Mouse (Mus musculus) heart, adult 11 months (tissue): Measurements from ENCODE around the gene Lamc1.
A peak's percentile ranks its signal among the peaks of the same experiment; 100 is the strongest.
"Not testable (repeated sequence)": the region's sequence is repeated elsewhere in the genome, so short reads cannot be mapped to it uniquely, and the experiment has no call there.

Experiments
- DNase-seq: peaks from one replicate; pipeline ENCODE4 v3.0.0; 2022

Lamc1 gene

GRCm38 (mm10) chr1:153331206-153331605 lies 1.4 kb downstream of the Lamc1 start:
- peak; percentile 54 for DNase-seq

- DNase-seq = peak; percentile 90
Observed at GRCm38 (mm10) chr1:153329306-153329705, 3.3 kb downstream of the Lamc1 start.

- DNase-seq = peak; percentile 71
Observed at GRCm38 (mm10) chr1:153327063-153327462, 5.5 kb downstream of the Lamc1 start.

- peak; percentile 79 for DNase-seq
Observed at GRCm38 (mm10) chr1:153326226-153326625, 6.4 kb downstream of the Lamc1 start.

- DNase-seq = peak; percentile 79
Observed at GRCm38 (mm10) chr1:153321404-153321803, 11.2 kb downstream of the Lamc1 start.

- DNase-seq = peak; percentile 78
Observed at GRCm38 (mm10) chr1:153320554-153321147, 11.9 kb downstream of the Lamc1 start.

GRCm38 (mm10) chr1:153320121-153320520 lies 12.5 kb downstream of the Lamc1 start:
- peak; percentile 85 for DNase-seq

- peak; percentile 90 for DNase-seq
Observed at GRCm38 (mm10) chr1:153318741-153319140, 13.8 kb downstream of the Lamc1 start.

- DNase-seq = peak; percentile 85
Observed at GRCm38 (mm10) chr1:153318287-153318686, 14.3 kb downstream of the Lamc1 start.

GRCm38 (mm10) chr1:153317486-153318260 lies 14.9 kb downstream of the Lamc1 start:
- peak; percentile 95 for DNase-seq

GRCm38 (mm10) chr1:153316956-153317355 lies 15.6 kb downstream of the Lamc1 start:
- DNase-seq = peak; percentile 66

- DNase-seq = no peak
Observed at GRCm38 (mm10) chr1:153316286-153316685, 16.3 kb downstream of the Lamc1 start.

- DNase-seq = no peak
Observed at GRCm38 (mm10) chr1:153315121-153315520, 17.5 kb downstream of the Lamc1 start.

- DNase-seq = no peak
Observed at GRCm38 (mm10) chr1:153312992-153313391, 19.6 kb downstream of the Lamc1 start.

GRCm38 (mm10) chr1:153310190-153310589 lies 22.4 kb downstream of the Lamc1 start:
- DNase-seq = no peak

- peak; percentile 92 for DNase-seq
Observed at GRCm38 (mm10) chr1:153309310-153309709, 23.3 kb downstream of the Lamc1 start.

GRCm38 (mm10) chr1:153308915-153309296 lies 23.7 kb downstream of the Lamc1 start:
- peak; percentile 98 for DNase-seq

- peak; percentile 97 for DNase-seq
Observed at GRCm38 (mm10) chr1:153308179-153308914, 24.2 kb downstream of the Lamc1 start.

- peak; percentile 92 for DNase-seq
Observed at GRCm38 (mm10) chr1:153307509-153308178, 24.9 kb downstream of the Lamc1 start.

- DNase-seq = not testable (repeated sequence)
Observed at GRCm38 (mm10) chr1:153305728-153306127, 26.9 kb downstream of the Lamc1 start.

- DNase-seq = peak; percentile 93
Observed at GRCm38 (mm10) chr1:153305249-153305648, 27.3 kb downstream of the Lamc1 start.

- peak; percentile 92 for DNase-seq
Observed at GRCm38 (mm10) chr1:153299436-153299835, 33.1 kb downstream of the Lamc1 start.

- DNase-seq = peak; percentile 55
Observed at GRCm38 (mm10) chr1:153297774-153298363, 34.7 kb downstream of the Lamc1 start.
